Mouse (Mus musculus) right cerebral cortex, adult 18-20 months (tissue): ENCODE measurements at regions not wholly inside any gene's neighbourhood (a gene's known extent, or its start where the extent isn't known, plus 50 kb on each side); places are given as distances from the start of the nearest gene placed in this dataset.
A peak's percentile ranks its signal among the peaks of the same experiment; 100 is the strongest.

Experiments used
- DNase-seq: peaks from one replicate; pipeline ENCODE4 v3.0.0; 2022; ENCODE audit warnings: mixed read lengths

DNA sequence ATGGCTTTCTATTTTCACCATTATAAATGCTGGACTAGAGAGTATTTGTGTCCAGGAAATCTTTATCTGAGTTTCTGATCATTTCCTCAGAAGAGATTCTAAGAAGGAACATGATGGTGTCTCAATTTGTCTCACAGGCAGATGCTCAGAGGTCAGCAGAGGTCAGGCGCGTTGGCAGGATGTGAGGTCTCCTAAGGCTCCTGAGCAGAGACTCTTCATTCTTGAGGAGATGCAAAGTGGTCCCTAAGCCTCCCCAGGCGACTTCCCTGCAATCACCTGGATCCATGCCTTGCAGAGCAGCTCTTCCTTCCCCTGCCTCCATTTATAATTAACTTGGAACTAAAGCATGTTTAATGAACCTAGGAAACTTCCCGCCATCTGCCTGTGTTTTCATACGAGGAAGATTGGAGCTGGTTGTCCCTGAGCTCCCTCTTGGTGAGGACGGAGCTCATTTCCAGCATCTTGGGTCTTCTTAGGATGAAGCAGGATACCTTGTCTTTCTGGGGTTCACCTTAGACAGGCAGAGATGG lies 71.8 kb downstream of the Arf2 start:
- no peak for DNase-seq

- DNase-seq = peak; percentile 25
These were observed 78.7 kb downstream of the Arf2 start for GRCm38 (mm10) chr11:104045216-104045615.

DNA sequence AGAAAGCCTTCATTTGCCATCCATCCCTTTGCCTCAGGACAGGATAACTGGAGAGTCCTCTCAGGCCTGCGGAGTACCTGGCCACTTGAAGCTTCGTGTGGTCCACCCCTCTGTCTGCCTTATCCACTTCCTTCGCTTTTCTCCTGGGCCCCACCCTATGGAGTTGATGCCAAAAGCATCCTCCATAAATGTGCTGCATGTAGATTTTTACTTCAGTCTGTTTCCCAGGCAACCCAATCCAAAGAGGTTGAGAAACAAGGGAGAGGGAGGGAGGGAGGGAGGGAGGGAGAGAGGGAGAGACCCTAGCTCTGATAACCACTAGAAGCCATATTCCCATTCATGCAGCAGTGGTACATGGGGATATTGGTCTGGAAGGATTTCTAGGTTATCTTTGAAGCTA lies 80.7 kb upstream of the Crhr1 start:
- DNase-seq = no peak

DNA sequence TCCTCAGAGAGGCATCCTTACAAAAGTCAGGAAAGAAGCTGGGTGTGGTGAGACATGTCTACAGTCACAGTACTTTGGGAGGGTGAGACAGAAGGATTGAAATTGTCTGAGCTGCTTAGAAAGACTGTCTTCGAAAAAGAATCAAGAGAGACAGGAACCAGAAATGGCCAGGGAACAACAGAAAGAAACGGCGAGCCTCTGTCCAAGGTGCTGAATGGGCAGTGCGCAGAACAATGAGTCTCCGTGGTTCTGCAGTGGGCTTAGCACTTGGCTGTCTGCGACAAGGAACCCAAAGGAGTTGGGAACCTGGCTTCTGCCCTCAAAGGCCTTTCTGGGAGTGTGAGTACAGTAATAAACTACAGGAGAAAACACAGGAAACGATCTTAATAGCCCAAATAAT lies 79.4 kb upstream of the Crhr1 start:
- DNase-seq = no peak

DNA sequence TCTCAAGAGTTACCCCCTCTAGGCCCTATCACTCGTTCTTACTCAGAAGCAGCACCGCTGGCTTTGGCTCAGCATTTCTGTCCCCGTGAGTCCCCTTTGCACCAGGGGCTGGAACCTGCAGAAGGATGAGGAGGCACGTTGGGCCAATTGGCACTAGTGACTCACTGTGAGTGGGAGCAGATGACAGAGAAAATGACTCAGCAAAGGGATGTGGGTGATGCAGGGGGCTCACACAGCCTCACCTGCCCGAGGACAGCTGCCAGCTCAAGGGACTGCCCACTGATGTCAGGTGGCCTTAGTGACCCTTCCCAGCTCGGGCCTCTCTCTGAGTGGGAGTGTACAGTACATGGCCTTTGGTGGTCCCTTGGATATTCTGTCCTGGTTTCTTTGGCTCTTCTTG lies 76.7 kb upstream of the Crhr1 start:
- peak; percentile 80 for DNase-seq

DNA sequence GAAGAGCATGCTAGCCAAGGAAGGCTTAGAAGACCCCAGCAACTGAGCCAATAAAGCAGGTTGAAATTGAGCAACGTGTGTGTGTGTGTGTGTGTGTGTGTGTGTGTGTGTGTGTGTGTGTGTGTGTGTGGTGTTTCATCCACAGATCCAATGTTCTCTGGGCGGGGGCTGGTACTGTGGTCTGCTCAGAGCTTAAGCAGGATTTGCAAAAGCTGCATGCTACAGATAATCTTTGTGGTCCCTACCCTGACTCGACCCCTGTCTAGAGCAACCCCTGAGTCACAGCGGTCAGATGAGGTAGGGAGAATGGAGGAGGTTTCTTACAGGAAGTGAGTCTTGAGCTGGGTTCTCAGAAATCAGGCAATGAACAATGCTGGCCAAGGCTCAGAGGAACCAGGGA lies 75.6 kb upstream of the Crhr1 start:
- no peak for DNase-seq

DNA sequence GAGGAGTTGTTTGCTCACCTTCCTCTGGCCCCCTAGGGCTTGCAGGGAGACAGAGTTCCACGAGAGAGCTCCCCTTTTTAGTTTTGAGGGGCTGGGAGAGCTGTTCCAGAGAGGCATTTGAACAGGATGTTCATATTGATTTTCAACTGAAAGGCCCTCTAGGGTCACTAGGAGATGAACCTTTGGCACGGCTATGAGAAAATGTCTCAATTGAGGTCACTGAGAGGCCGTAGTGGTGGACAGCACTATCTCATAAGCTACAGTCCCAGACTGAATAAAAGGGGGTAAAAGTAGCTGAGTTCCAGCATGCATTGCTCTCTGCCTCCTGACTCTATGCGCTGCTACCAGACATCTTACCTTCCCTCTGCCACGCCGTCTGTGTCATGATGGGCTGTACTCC lies 74.1 kb upstream of the Crhr1 start:
- DNase-seq = no peak

DNA sequence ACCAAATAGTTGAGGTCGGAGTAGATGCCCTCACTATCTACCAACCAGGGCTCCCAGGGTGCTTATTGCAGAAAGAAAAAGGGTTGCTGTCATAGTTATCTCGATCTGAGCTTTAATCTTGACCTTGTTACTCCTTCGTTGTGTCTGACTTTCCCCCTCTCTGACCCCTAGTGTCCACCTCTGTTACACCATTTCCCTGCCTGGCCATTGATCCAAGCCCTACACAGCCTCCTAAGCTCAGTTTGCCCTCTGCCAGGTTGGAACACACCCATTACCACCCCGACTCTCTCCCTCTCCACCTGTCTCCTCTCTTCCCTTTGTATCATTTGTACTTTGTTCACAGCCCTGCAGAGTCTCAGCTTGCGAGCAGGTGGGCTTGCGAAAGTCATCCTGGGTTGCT lies 73.6 kb upstream of the Crhr1 start:
- DNase-seq = no peak

- no peak for DNase-seq
These were observed 71.3 kb upstream of the Crhr1 start for GRCm38 (mm10) chr11:104061361-104061760.

DNA sequence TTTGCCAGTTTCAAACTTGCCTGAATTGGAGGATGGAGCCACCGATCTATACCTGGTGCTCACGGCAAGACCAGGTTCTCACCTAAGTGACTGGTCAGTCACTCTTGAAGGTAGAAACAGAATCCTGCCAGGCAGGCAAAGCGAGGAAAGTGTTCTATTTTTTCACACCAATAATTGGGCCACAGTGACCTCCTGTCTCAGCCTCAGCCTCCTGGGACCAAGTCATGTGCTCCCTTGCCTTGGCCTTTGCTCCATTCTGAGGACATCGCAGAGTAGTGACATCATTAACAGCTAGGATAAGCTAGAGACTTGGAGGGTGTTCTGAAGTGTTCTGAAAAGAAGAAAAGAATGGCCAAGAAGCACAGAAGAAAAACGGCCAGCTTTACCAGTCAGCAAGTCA lies 67.5 kb upstream of the Crhr1 start:
- no peak for DNase-seq

- no peak for DNase-seq
These were observed 60.0 kb upstream of the Crhr1 start for GRCm38 (mm10) chr11:104072591-104073183.

DNA sequence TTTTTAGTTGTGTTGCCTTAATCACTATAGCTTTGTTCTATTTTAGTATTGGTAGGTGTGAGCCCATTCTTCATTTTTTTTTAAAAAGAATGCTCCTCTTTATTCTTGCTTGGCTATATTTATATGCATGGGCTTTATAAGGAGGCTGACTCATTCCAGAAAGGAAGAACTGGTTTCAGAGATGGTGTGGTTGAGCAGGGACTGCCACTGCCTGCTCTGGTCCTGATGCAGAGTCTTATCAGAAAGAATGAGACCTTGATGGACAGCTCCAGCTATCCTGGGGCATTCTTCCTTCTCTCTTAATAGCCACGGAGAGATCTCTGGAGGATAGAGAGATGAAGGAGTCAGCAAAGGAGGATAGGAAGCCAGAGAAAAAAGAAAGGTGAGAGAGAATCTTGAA lies 57.9 kb upstream of the Crhr1 start:
- DNase-seq = no peak

GRCm38 (mm10) chr11:104075394-104075793 lies 57.3 kb upstream of the Crhr1 start:
- DNase-seq = peak; percentile 32

- DNase-seq = no peak
These were observed 50.6 kb upstream of the Crhr1 start for GRCm38 (mm10) chr11:104082083-104082482.
